Mouse (Mus musculus) cerebellum, adult 11-12 months (tissue): ENCODE measurements around the gene Cyp4b1.
"Not testable (repeated sequence)": the region's sequence is repeated elsewhere in the genome, so short reads cannot be mapped to it uniquely, and the experiment has no call there.

Experiments used
- DNase-seq: peaks from one replicate; pipeline ENCODE4 v3.0.0; 2022

The Cyp4b1 gene

GRCm38 (mm10) chr4:115647580-115647979 lies at the start of gene Cyp4b1:
Cyp4b1 (minus strand) TSS chr4:115647723.
- no peak for DNase-seq

GRCm38 (mm10) chr4:115686299-115686698 lies 38.8 kb upstream of the Cyp4b1 start:
- DNase-seq, result no peak

GRCm38 (mm10) chr4:115659190-115659589 lies 11.7 kb upstream of the Cyp4b1 start:
- no peak for DNase-seq

GRCm38 (mm10) chr4:115657867-115658249 lies 10.3 kb upstream of the Cyp4b1 start:
- no peak for DNase-seq

GRCm38 (mm10) chr4:115657104-115657866 lies 9.8 kb upstream of the Cyp4b1 start:
- no peak for DNase-seq

GRCm38 (mm10) chr4:115656535-115656922 lies 9.0 kb upstream of the Cyp4b1 start:
- not testable (repeated sequence) for DNase-seq

GRCm38 (mm10) chr4:115655841-115656534 lies 8.5 kb upstream of the Cyp4b1 start:
- not testable (repeated sequence) for DNase-seq

GRCm38 (mm10) chr4:115650866-115651265 lies 3.3 kb upstream of the Cyp4b1 start:
- no peak for DNase-seq

- DNase-seq, result no peak
These were observed 1.8 kb upstream of the Cyp4b1 start for GRCm38 (mm10) chr4:115649344-115649743.

- DNase-seq, result no peak
These were observed 1.2 kb upstream of the Cyp4b1 start for GRCm38 (mm10) chr4:115648752-115649151.

- no peak for DNase-seq
These were observed 2.2 kb downstream of the Cyp4b1 start for GRCm38 (mm10) chr4:115645371-115645770.

GRCm38 (mm10) chr4:115642967-115643754 lies 4.4 kb downstream of the Cyp4b1 start:
- DNase-seq, result no peak

GRCm38 (mm10) chr4:115625560-115625959 lies 22.0 kb downstream of the Cyp4b1 start:
- DNase-seq, result not testable (repeated sequence)

- no peak for DNase-seq
These were observed 33.5 kb downstream of the Cyp4b1 start for GRCm38 (mm10) chr4:115614005-115614404.

- not testable (repeated sequence) for DNase-seq
These were observed 46.9 kb downstream of the Cyp4b1 start, which contains the start of gene Cyp4a32 for GRCm38 (mm10) chr4:115600611-115601010. Cyp4a32 (plus strand) TSS chr4:115600969.

- no peak for DNase-seq
These were observed 50.6 kb downstream of the Cyp4b1 start for GRCm38 (mm10) chr4:115596824-115597336.

GRCm38 (mm10) chr4:115596357-115596756 lies 51.2 kb downstream of the Cyp4b1 start:
- no peak for DNase-seq

GRCm38 (mm10) chr4:115583036-115583435 lies 64.5 kb downstream of the Cyp4b1 start:
- no peak for DNase-seq

GRCm38 (mm10) chr4:115575776-115576175 lies 71.7 kb downstream of the Cyp4b1 start:
- DNase-seq, result no peak

GRCm38 (mm10) chr4:115575255-115575654 lies 72.3 kb downstream of the Cyp4b1 start:
- no peak for DNase-seq
